Mouse (Mus musculus) neural tube, embryonic 14.5 days (tissue): ENCODE measurements around the gene Ermard. TPM values are rescaled to one million over a fixed set of nuclear protein-coding genes. Genes with fewer than 3 reads are reported as not detected.
"Not testable (repeated sequence)": the region's sequence is repeated elsewhere in the genome, so short reads cannot be mapped to it uniquely, and the experiment has no call there.

Source experiments
- ATAC-seq: fragments of 200-750 bp; cut with Nextera tagmentation; 2 replicates; pipeline ENCODE4 v1.8.0; 2017; ENCODE audit warnings: low read depth, mild to moderate bottlenecking, moderate TSS enrichment, moderate library complexity
- H3K27ac ChIP-seq: fragments of 300-500 bp; sonication (generic); 2 replicates; pipeline ENCODE4 v1.5.1; 2014; ENCODE audit warnings: low read depth, mild to moderate bottlenecking, control low read depth, low read length, moderate library complexity, mixed read lengths
- H3K27me3 ChIP-seq: fragments of 300-500 bp; sonication (generic); 2 replicates; pipeline ENCODE4 v1.6.1; 2014; ENCODE audit warnings: low read length; ENCODE audit not compliant: control insufficient read depth, insufficient read depth
- H3K36me3 ChIP-seq: fragments of 300-500 bp; sonication (generic); 2 replicates; pipeline ENCODE4 v1.6.1; 2014; ENCODE audit warnings: low read length, mixed read lengths; ENCODE audit not compliant: control insufficient read depth, insufficient read depth
- H3K4me1 ChIP-seq: fragments of 300-500 bp; sonication (generic); 2 replicates; pipeline ENCODE4 v1.6.1; 2014; ENCODE audit warnings: low read length; ENCODE audit not compliant: control insufficient read depth, insufficient read depth
- H3K4me2 ChIP-seq: fragments of 300-500 bp; sonication (generic); 2 replicates; pipeline ENCODE4 v1.6.1; 2014; ENCODE audit warnings: mild to moderate bottlenecking, low read depth, low read length, control low read depth
- H3K4me3 ChIP-seq: fragments of 300-500 bp; sonication (generic); 2 replicates; pipeline ENCODE4 v1.5.1; 2014; ENCODE audit warnings: low read depth, low read length, control low read depth, mixed read lengths
- H3K9ac ChIP-seq: fragments of 300-500 bp; sonication (generic); replicated peaks from 2 replicates; pipeline ENCODE4 v1.6.1; 2014; ENCODE audit warnings: low read depth, mild to moderate bottlenecking, control low read depth, low read length, mixed read lengths
- H3K9me3 ChIP-seq: fragments of 300-500 bp; sonication (generic); 2 replicates; pipeline ENCODE4 v1.6.1; 2016; ENCODE audit warnings: low read length; ENCODE audit not compliant: control insufficient read depth
- WGBS: fragments of 180-500 bp; shearing (Covaris S2); extraction: QIAGEN DNeasy Blood & Tissue Kit; methylation state at CpG from one replicate; pipeline ENCODE4 v1.1.7; 2014; 5-methylcytosine and 5-hydroxymethylcytosine counted together
- polyA plus RNA-seq: library from polyadenylated mRNA; unstranded; fragments of >200 nt; fragmentation: Nextera tagmentation; extraction: Ambion mirVana; gene quantifications from 2 replicates; pipeline ENCODE4 v1.2.1, GENCODE M21; 2014

The Ermard gene
- polyA plus RNA-seq, 1 experiment from 2014 or later, result 99.2 TPM

GRCm38 (mm10) chr17:15023878-15024492 lies 17.0 kb upstream of the Ermard start:
- not testable (repeated sequence) for H3K36me3 ChIP-seq, H3K4me2 ChIP-seq, H3K4me1 ChIP-seq, H3K9ac ChIP-seq, H3K27me3 ChIP-seq, H3K9me3 ChIP-seq, H3K27ac ChIP-seq, H3K4me3 ChIP-seq
- no CpG with 5 or more reads among the region's 97 CpGs for WGBS
- peak; percentile 76 for ATAC-seq

GRCm38 (mm10) chr17:15024502-15025193 lies 16.4 kb upstream of the Ermard start:
- H3K4me2 ChIP-seq, H3K27me3 ChIP-seq, H3K9ac ChIP-seq, H3K4me3 ChIP-seq, H3K36me3 ChIP-seq, H3K9me3 ChIP-seq, H3K4me1 ChIP-seq, H3K27ac ChIP-seq: not testable (repeated sequence)
- peak; percentile 90 for ATAC-seq
- WGBS, result no CpG with 5 or more reads among the region's 48 CpGs

GRCm38 (mm10) chr17:15025513-15025912 lies 15.5 kb upstream of the Ermard start:
- no CpG with 5 or more reads among the region's 6 CpGs for WGBS
- not testable (repeated sequence) for H3K27ac ChIP-seq, H3K9ac ChIP-seq, H3K27me3 ChIP-seq, H3K9me3 ChIP-seq, H3K4me3 ChIP-seq, H3K36me3 ChIP-seq, ATAC-seq, H3K4me1 ChIP-seq, H3K4me2 ChIP-seq

- not testable (repeated sequence) for H3K36me3 ChIP-seq, H3K9me3 ChIP-seq, H3K27ac ChIP-seq, H3K27me3 ChIP-seq, ATAC-seq, H3K4me3 ChIP-seq, H3K4me2 ChIP-seq, H3K9ac ChIP-seq, H3K4me1 ChIP-seq
- no CpG with 5 or more reads among the region's 4 CpGs for WGBS
These were observed 9.6 kb upstream of the Ermard start for GRCm38 (mm10) chr17:15031414-15031813.

- not testable (repeated sequence) for H3K9ac ChIP-seq, H3K27me3 ChIP-seq, H3K4me2 ChIP-seq, H3K4me1 ChIP-seq, H3K27ac ChIP-seq, H3K36me3 ChIP-seq, H3K9me3 ChIP-seq, H3K4me3 ChIP-seq
- ATAC-seq, result 0 out of 2 replicates have a peak, but pooled peaks have one; percentile 19
- no CpG with 5 or more reads among the region's 3 CpGs for WGBS
These were observed 553 bp upstream of the Ermard start for GRCm38 (mm10) chr17:15040455-15040854.

- not testable (repeated sequence) for H3K27me3 ChIP-seq, H3K27ac ChIP-seq, H3K4me3 ChIP-seq, H3K9me3 ChIP-seq, ATAC-seq, H3K9ac ChIP-seq, H3K4me2 ChIP-seq, H3K4me1 ChIP-seq, H3K36me3 ChIP-seq
- WGBS, result no CpG with 5 or more reads among the region's 1 CpGs
These were observed 9.3 kb downstream of the Ermard start for GRCm38 (mm10) chr17:15050338-15050737.

GRCm38 (mm10) chr17:15052766-15053165 lies 11.8 kb downstream of the Ermard start:
- H3K4me1 ChIP-seq, H3K27me3 ChIP-seq, ATAC-seq, H3K9me3 ChIP-seq, H3K4me3 ChIP-seq, H3K9ac ChIP-seq, H3K4me2 ChIP-seq, H3K27ac ChIP-seq: not testable (repeated sequence)
- H3K36me3 ChIP-seq, result peaks cover 12% of the 10 kb centered on the region
- 64% methylated on average over 1 of the region's 1 CpGs for WGBS

GRCm38 (mm10) chr17:15053183-15053828 lies 12.3 kb downstream of the Ermard start:
- not testable (repeated sequence) for ATAC-seq, H3K9ac ChIP-seq, H3K4me2 ChIP-seq, H3K9me3 ChIP-seq, H3K27ac ChIP-seq, H3K27me3 ChIP-seq, H3K4me3 ChIP-seq, H3K4me1 ChIP-seq
- H3K36me3 ChIP-seq, result peaks cover 12% of the 10 kb centered on the region
- WGBS, result 97% methylated on average over 5 of the region's 8 CpGs

GRCm38 (mm10) chr17:15053829-15054200 lies 12.8 kb downstream of the Ermard start:
- H3K27me3 ChIP-seq, ATAC-seq, H3K4me1 ChIP-seq, H3K4me2 ChIP-seq, H3K9me3 ChIP-seq, H3K4me3 ChIP-seq, H3K27ac ChIP-seq, H3K9ac ChIP-seq: not testable (repeated sequence)
- H3K36me3 ChIP-seq, result peaks cover 12% of the 10 kb centered on the region
- WGBS, result 90% methylated on average over 12 of the region's 13 CpGs
